Mouse (Mus musculus) MEL (cell line): ENCODE data around the gene Nt5e.

Experiments
- CTCF ChIP-seq, 3 experiments: IDR thresholded peaks in 2 of 3; conservative IDR thresholded peaks in 1 of 3; 2 replicates each; pipeline ENCODE4 v1.5.1; 2011 to 2012; ENCODE audit warnings: low read length in 3 of 3, low read depth in 2 of 3, mild to moderate bottlenecking in 2 of 3, improper control_type of control experiment in 1 of 3, inconsistent platforms in 1 of 3, mixed read lengths in 1 of 3, moderate library complexity in 1 of 3; ENCODE audit not compliant: control insufficient read depth in 1 of 3, insufficient read depth in 1 of 3, poor library complexity in 1 of 3, severe bottlenecking in 1 of 3
- JUND ChIP-seq: IDR thresholded peaks from 2 replicates; pipeline ENCODE4 v1.6.1; 2011; ENCODE audit warnings: low read depth, mild to moderate bottlenecking, improper control_type of control experiment, low read length

GRCm38 (mm10) chr9:88357173-88357572, 30.2 kb downstream of the Nt5e start:
- no peak for TF ChIP-seq CTCF (IDR thresholded peaks at IDR 0.05 in 2 of 3, conservative IDR thresholded peaks at IDR 0.05 in 1 of 3; ENCODE audit: control insufficient read depth in 1 of 3, insufficient read depth in 1 of 3, low read depth in 2 of 3, low read length in 3 of 3, poor library complexity in 1 of 3, severe bottlenecking in 1 of 3)
- no peak for TF ChIP-seq JUND
